Mouse (Mus musculus) heart, adult 8-10 months (tissue): Measurements from ENCODE around the gene Tmprss9. TPM values are rescaled to one million over a fixed set of nuclear protein-coding genes. Genes with fewer than 3 reads are reported as not detected.
A peak's percentile ranks its signal among the peaks of the same experiment; 100 is the strongest.

ENCODE experiments used
- DNase-seq: peaks from one replicate; pipeline ENCODE4 v3.0.0; 2022; ENCODE audit warnings: low spot score
- total RNA-seq, 4 experiments: library from RNA; stranded (reverse); gene quantifications; 2 replicates each; pipeline ENCODE4 v1.2.4; 2022

Gene Tmprss9
- total RNA-seq, 4 experiments from 2014 or later = not detected

DNA sequence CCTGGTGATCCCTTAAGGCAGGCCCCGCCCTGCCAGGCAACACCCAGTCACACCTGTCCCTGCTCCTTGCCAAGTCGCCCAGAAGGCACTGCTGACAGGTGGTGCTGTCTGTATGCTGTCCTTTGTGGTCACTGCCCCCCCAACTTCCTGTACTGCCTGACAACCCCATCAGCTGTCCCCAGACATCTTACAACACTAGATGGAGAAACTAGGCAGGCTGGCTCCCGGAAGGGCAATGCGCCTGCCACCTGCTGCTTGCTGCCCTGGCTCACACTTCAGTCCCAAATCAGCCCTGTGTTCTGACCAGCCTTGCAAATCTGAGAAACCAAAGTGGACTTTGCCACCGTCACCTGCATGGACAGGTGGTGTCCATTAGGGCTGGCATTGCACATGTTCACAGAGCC is 42.6 kb downstream of the Tmprss9 start:
- no peak for DNase-seq

DNA sequence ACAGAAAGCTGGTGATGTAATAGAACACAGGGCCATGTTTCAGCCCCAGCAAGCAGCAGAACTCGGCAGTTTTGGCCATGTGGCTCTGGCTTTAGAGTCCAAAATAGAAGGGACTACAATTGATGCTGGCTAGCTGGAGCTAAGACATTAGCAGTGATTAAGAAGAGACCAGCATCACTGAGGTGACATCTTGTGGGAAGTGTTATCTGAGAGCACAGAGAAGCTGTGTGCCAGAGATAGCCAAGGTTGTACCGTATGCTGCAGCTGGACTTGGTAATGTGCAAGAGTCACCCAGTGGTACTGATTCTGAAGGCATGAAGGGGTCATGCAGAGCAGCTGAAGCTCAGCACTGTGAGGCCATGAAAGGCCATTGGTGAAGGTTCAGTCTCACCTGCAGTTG is 43.6 kb downstream of the Tmprss9 start:
- DNase-seq = no peak

DNA sequence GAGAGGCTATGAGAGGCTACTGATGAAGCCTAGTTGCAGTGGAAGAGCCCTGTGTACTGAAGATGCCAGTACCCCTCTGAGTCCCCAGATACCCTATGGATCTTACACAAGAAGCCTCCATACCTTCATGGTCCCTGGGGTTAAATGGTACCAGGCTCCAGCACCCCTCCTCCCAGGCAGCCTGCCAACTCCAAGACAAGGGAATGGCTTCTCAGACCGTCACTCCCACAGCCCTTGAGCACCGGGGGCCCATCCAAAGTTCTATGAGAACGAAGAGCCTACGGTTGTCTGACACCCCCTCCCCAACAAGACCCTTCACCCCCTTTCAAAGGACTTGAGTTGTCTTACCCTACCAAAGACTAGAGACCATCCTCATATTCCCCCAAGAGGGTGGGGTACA is 44.1 kb downstream of the Tmprss9 start:
- DNase-seq = no peak

DNA sequence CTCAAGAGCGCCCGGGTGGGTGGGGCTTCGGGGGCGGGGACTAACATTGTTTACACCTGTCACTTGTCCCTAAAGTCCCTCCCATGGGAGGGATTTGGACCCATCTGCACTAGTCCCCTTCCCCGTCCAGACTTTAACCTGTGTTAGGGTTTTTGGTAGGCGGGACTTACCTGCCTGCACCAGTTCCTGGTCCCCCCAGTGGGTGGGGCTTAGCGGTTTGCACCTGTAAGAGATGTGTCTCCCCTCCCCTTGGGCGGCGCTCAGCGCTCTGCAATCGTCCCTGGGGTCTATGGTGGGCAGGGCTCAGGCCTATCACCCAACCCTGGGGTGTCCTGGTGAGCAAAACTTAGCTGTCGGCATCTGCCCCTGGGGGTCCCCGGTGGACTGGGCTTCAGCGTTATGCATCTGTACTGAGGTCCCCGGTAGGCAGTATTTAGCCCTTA is 45.7 kb downstream of the Tmprss9 start:
- no peak for DNase-seq

DNA sequence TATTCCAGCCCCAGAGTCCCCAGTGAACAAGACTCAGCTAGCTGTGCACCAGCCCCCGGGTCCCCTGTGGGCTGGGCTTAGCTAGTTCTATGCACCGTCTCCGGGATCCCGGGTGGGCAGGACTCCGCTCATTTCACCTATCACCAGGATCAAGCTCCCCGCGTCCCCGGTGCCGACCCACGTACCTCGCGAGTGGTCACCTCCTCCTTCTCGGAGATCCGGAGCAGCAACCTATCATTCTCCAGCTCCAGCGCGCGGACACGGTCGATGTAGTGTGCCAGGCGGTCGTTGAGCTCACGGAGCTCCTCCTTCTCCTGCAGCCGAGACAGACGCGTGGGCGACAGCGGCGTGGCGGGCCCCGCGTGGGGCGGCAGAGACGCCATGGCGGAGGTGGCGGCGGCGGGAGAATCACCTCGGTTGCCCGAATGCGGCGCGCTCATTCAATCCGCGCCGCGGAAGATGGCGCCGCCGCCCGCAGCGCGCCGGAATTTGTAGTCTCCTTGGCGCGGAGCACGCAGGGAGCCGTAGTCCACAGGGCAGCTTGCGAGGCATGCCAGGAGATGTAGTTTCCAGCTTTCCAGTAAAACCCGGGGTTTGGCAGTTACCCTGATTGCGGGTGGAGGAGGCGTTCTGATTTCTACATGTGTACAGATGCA is 46.3 kb downstream of the Tmprss9 start, which contains the start of gene Lmnb2:
TSS of gene Lmnb2 (minus strand) at position 467 of the 656 bp plus-strand sequence.
- DNase-seq = peak; percentile 57

DNA sequence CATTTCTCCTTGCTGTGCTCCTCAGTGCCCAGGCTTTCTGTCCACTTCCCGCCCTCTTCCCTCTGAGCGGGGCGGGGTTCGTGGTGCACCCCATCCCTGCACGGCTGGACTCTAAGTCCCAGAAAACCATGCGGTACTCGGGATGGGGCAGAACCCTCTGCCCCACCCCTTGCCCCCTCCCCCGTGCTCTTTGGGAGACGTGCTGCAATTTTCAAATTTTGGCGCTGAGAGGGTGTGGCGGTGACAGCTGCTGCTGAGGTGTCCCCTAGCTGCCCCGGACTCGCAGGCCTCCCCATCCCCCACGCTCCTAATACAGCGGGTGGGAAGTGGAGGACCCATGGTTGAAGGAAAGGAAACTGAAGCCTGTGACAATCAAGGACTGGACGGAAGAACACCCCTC is 50.3 kb downstream of the Tmprss9 start:
- DNase-seq = no peak

DNA sequence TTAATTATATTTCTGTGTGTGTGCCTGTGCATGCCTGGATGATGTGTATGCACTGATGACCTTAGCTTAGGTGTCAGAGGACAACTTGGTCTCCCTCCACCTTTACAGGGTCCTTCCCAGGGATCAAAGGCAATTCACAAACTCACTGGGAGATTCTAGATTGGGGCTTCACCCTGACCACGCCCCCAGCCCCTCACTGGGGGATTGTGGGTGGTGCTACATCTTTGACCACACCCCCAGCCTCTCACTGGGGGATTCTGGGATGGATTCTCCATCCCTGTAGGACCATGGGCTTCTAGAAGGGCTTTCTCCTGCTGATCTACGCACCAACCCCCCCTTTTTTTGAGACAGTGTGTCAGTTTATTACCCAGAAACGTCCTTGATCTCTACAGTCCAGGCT is 53.8 kb downstream of the Tmprss9 start:
- DNase-seq = no peak

DNA sequence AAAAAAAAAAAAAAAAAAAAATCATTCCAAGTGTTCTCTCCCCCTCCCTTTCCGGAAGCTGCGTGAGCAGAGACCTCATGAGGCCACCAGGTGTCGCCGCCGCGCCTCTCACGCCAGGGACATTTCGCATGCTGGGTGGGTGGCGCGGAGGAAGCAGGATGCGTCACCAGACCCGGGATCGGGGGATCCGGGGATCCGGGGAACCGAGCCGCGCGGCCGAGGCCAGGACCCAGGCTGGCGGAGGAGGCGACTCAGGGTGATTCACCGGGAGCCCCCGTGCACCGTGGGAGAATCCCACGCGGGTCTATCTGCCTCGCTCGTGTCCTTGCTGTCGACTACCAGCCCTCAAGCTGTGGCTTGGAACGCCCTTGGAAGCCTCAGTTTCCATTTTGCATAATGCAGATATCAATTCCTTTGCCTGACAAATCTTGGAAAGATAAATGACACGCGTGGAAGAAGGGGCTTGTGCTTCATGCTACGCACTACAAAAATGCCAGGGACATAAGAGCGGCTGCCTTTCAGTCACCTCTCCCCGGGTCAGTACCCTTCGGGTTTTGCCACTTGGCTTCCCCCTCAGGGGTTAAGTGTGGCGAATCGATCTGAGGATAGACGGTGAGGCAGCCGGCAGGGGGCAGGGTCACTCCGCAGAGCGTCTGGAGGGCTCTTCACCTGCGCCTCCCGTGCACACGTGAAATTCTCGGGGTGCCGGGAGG is 57.1 kb downstream of the Tmprss9 start:
- peak; percentile 89 for DNase-seq

DNA sequence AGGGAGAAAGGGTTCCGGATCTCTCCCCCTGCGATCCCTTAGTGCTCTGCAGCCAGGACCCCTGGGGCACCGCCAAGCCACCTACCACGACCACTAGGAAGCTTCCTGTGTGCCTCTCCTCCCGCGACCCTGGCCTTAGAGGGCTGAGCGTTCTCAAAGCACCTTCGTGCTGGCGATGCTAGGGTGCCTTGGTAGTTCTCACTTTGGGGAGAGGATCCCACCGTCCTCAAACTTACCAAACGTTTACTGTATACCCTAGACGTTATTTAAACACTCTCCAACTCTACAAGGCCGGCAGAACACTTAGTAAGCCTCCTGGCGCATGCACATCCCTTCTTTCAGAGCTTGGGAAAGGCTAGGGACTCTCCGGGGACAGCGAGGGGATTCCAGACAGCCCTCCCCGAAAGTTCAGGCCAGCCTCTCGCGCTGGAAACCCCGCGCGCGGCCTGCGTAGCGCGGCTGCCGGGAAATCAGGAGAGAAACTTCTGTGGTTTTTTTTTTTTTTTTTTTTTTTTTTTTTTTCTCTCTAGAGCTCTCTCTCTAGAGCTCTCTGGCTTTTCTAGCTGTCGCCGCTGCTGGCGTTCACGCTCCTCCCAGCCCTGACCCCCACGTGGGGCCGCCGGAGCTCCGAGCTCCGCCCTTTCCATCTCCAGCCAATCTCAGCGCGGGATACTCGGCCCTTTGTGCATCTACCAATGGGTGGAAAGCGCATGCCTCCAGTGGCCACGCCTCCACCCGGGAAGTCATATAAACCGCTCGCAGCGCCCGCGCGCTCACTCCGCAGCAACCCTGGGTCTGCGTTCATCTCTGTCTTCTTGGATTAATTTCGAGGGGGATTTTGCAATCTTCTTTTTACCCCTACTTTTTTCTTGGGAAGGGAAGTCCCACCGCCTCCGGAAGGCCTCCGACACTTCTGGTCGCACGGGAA is 57.9 kb downstream of the Tmprss9 start, which contains the start of gene Gadd45b:
TSS of gene Gadd45b (plus strand) at position 775 of the 928 bp plus-strand sequence.
- DNase-seq = peak; percentile 98

DNA sequence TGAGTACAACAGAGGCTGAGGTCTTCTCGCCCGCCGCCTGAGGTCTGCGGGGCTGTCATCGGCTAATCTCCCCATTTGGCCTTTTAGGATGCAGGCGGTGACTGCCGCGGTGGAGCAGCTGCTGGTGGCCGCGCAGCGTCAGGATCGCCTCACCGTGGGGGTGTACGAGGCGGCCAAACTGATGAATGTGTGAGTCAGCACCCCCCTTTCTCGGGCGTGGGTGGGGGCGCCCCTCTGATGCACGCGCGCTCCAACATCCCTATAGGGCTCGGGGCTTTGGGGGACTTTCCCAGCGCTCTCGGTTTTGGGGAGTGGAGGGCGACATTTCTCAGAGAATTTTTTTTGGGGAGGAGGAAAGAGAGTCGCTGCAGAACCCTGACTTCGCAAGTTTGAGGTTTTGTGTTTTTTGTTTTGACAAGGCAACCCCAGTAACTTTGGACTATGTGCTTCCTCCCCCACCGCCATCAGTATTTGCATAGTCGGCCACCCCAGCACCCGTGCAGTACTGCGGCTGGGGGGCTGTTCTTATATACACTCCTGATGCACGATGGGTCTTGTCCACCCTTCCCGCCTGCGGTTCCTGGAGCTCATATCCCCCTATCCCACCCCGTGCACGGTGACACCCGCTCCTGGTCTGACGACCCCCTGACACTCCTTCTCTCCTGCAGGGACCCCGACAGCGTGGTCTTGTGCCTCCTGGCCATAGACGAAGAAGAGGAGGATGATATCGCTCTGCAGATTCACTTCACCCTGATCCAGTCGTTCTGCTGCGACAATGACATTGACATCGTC is 58.9 kb downstream of the Tmprss9 start:
- DNase-seq = no peak

DNA sequence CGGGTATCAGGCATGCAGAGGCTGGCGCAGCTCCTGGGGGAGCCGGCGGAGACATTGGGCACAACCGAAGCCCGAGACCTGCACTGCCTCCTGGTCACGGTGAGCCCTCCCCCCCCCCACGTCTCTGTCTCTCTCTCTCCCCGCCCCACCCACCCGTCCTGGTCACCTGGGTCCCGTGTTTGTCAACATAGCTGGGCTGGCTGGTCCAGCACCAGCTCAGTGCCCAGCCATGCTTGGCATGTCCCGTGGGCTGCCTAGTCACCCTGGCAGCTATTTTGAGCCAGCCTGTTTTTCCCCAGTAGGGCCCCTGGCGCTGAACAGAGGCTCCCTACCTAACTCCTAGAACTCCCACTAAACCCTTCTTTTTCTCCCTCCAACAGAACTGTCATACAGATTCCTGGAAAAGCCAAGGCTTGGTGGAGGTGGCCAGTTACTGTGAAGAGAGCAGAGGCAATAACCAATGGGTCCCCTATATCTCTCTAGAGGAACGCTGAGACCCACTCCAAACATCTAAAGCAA is 59.6 kb downstream of the Tmprss9 start:
- DNase-seq = no peak

DNA sequence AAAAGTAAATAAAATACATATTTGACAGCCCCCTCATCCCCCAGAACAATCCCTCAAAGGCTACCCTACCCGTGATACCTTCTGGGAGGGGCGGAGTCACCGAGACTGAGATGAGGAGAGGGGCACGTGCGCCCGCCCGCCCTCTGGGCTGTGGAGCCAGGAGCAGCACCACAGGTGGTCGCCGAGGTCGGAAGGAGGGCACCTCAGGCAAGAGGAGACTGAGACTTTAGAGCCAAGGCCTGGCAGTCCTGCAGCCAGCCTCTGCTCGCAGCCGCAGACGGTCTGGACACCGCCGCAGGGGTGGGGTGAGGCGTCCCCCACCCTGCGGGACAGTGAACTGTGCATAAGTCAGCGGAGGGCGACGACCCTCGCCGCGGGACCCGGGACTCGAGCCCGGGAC is 60.0 kb downstream of the Tmprss9 start:
- DNase-seq = no peak

DNA sequence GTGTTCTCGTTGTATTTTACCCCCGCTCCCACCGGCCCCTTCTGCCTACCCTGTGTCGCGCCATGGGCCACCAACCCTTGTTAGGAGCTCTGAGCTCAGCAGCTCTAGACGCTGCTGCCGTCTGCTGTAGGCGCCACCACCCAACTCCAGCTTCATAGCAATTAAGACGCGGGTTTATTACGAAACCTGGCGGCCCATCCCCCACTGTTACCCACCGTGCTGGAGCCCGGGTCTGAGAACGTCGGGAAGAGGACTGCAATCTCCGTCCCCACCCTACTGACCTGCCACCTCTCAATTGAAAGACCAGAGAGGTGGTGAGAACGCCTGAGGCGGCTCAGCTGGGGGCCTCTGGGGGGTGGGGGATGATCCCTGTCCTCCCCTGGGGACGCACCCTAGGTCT is 60.6 kb downstream of the Tmprss9 start:
- no peak for DNase-seq

DNA sequence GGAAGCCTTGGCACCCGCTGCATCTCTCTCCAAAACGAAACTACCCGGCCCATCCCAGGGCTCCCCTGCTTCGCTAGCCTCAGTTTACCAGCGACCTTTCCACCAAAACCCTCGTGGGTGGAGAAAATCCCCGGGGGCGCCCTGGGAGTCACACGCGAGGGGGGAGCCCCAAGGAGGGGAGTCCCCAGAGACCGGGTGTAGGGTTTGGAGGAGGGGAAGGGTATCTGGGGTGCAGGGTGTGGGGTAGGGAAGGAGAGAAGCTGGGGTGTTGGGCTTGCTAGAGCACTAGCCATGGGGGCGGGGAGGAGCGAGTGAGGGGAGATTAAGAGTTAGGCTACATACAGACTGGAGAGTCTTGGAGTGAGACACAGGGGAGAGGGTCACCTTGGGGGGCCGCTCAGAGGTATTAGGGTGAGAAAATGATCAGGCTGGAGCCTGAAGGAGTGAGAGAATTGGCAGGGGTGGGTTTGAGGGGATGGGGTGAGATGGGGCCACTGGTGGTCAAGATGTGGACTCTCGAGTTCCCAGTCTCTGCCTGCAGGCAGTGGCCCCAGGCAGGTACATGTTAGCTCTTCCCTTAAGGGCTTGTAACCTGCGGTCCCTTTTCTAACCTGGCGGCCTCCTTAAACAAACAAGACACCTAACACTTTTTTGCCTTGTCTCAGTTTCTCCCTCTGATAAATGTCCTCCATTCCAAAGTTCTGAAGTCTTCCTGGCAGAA is 61.2 kb downstream of the Tmprss9 start:
- no peak for DNase-seq

DNA sequence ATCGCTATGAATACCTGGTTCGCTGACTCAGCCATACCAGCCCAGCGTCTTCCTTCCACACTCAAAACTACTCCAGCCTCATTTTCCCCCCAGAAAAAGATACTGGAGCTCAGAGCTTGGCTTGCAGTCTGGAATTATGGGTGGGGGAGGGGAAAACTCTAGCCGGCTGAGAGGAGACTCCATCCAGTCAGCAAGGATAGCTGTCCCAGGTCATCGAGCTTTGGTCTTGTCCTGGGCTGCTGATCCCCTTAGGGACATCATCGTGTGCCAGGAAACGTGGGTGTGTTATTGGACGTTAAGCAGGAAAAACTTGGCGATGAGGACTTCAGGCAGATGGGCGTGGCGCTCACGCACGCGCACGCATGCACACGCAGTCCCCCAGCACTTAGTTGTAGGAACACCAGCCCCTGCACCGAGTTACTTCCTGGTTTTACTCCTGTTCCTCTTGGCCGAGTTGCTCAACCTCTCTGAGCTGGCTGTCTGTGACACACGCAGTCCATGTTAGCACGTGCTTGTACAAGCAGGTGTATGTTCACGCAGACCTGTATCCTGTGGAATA is 61.9 kb downstream of the Tmprss9 start:
- DNase-seq = no peak

DNA sequence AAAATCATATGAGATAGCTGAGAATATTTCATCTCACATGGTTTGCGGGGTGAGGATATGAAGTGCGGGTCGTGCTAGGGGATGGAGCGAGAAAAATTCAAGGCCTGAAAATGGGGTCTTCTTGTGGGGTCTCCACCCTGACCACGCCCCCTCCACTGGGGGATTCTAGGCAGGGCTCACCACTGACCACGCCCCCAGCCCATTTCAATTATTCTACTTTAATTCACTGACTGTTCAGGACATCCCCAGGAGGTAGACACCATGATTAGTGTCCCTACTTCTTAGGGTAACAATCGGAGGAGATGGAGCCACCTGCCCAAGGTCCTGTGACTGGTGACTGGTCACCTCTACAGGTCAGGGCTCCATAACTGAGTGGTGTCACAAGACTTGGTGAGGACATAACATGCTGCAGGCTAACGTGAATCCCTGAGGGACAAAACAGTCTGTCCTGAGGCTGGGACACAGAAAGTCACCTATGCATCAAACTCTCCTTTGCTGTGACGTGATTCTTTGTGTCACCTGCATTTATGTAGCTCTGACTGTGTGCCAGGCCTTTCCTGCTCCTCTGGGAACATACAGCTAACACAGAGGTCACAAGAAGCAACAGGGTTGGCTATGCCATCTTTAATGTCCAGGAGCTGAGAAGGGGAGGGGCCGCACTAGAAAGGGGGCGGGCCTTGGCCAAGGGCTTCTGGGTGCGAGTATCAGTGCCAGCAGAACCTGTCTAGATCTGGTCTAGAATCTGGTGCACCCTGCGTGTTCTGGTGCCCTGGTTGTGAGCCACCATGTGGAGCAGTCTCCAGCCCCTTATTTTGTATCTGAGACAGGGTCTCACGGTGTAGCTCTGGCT is 62.7 kb downstream of the Tmprss9 start:
- DNase-seq = no peak

DNA sequence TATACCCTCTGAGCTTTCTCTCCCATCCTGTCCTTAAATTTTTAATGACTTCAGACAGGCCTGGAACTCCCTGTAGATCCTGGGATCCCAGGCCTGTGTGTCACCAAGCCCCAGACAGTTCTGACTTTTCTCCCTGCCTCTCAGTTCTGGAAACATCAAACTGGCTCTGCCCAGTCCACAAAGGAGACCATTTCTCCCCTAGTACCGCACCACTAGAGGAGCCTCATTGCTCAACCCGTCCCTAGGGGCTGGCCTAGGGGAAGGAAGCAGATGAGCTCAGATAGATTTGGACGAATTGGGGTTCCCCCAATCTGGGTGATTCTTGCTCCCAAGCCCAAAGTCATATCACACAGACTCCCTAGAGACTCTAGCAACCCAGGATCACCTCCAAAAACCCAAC is 63.6 kb downstream of the Tmprss9 start:
- DNase-seq = no peak

DNA sequence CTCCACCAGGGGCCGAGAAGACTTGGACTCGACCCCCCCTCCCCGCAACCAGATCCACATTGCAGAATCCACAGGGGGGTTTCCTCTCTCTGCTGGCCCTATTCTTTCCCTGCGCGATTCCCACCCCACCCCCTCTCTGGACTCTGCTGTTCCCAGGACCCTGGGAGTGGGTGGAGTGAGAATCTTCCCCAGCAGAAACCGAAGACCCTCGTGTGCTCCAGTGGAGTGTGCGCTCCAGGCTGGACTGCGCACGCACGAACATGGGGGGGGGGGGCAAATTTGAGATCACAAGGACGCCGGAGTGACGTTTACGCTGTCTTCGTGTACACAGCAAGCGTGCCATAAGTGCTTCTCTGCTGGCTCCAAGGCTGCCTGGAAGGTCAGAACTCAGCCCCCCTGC is 64.0 kb downstream of the Tmprss9 start:
- no peak for DNase-seq

DNA sequence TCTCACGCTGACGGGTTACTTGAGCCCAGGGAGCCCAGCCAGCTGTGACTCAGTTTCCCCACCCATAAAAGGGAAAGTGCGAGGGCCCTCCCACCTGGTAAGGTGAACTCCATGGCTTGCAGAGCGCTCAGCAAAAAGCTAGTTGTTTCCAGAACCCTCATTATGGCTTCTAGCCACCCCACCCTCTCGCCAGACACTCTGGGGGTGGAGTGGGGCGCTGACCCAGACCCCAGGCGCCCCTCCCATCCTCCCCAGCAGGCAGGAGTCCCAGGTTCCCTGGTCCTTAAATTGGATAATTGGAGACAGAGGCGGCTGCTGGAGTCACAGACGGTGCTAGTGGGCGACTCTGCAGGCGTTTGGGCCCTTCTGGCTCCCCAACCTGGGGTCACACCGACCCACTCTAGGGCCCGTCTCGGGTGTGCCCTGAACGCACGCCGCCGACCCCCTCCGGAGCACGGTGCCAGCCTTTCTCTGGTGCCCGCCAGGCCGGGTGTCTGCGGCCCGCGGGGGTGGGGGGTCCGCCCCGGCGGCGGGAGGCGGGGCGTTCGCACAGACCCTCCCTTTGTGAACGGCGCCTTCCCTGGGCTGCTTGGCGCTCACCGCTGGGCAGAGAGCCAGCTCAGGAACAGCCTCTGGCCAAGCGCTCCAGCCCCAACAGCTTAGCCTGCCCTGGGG is 64.6 kb downstream of the Tmprss9 start:
- no peak for DNase-seq
